Mouse (Mus musculus) embryo, embryonic 11 days (tissue): ENCODE measurements at regions not wholly inside any gene's neighbourhood (a gene's known extent, or its start where the extent isn't known, plus 50 kb on each side); places are given as distances from the start of the nearest gene placed in this dataset.

Experiments used
- DNase-seq: peaks from one replicate; pipeline ENCODE4 v3.0.0-alpha.2; 2015

- DNase-seq: no peak
Measured at GRCm38 (mm10) chr12:12549649-12550048, 287.7 kb downstream of the Fam49a start.

GRCm38 (mm10) chr12:12548688-12549087 lies 286.7 kb downstream of the Fam49a start:
- DNase-seq: no peak

GRCm38 (mm10) chr12:12547477-12547876 lies 285.5 kb downstream of the Fam49a start:
- DNase-seq: no peak

DNA sequence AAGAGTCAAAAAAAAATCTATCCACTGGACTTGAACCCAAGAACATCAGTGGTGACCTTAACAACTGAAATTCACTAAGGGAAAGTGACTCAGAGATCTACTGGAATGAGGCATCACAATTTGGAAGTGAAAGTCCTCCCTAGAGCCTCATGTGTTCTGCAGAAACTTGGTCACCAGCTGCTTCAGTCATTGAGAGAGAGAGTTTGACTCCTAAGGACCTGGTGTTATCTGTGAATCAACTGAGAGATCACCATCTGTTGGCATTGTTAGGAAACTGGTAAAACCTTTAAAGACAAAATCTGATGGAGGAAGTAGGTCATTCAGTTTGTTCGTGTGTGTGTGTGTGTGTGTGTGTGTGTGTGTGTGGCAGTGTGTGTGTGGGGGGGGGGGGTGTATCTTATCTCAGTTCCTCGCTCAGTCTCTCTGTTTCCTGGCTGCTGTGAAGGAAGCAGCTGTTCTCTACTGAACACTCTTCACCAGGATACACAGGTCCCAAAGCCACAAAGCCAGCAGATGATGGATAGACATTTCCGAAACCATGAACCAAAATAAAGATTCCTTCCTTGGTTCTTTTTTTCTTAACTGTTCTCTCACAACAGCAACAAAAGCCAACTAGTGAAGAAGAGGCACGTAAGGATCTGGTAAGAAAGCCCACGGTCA lies 284.6 kb downstream of the Fam49a start:
- no peak for DNase-seq

- peak; percentile 22 for DNase-seq
Measured at GRCm38 (mm10) chr12:12541076-12542070, 279.4 kb downstream of the Fam49a start.

- DNase-seq: no peak
Measured at GRCm38 (mm10) chr12:12539291-12539690, 277.4 kb downstream of the Fam49a start.

DNA sequence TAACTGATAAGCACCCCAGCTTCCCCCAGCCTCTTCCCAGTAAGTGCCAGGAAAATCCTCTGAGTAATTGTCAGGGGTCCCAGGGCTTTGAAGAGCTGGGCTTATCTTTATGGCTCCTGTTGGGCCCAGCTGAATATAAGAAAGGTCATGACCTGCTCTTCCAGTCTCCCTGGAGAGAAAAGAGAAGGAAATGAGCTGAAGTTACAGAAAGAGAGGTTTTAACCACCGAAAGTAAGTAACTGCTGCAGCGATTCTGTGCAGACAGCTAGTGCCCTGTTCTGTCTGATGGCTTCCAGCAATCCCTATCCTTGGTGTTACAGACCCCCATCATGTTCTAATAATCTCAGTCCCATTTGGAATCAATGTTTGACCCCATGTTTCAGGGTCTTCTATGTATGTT lies 272.8 kb downstream of the Fam49a start:
- no peak for DNase-seq

DNA sequence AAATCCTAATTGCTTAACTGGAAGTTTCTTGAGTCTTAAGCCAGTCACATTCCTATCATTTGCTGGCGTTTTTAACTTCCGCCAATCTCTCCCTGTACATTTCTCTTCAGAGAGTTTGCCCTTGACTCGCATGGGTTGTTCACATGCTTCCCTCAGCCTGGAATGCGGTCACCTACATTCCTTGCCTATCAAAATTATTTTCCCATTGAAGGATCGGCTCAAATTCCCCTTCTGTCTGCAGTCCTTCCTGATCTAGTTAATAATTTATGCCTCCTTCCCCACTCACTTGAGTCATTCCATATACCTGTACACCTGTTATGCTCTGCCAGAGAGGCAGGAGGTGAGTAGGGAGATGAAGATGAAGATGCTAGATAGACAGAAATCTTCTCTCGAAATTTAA lies 268.9 kb downstream of the Fam49a start:
- DNase-seq: no peak

GRCm38 (mm10) chr12:12529541-12529940 lies 267.6 kb downstream of the Fam49a start:
- DNase-seq: no peak

DNA sequence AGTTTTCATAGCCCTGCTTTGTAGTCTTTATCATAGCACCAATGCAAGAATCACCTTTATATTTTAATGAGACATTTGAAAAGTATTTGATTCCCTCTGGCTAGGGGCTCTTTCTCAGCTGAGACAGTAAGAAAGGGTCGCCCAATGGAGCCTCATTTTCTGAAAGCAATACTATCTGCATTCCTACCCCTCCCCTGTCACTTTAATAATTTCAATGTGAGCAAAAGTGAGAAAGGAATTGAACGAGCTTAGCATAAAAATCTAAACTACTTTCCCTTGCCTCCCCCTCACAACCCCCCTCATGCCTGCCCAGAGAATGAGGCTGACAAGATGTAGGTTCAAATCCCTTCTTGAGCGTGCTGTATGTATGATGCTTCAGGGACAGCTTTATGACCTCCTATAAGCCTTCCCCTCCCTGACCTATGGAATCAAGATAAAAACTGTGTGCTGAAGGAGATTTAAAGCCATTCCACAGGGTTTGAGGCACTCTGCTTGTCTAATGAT lies 266.6 kb downstream of the Fam49a start:
- DNase-seq: no peak

DNA sequence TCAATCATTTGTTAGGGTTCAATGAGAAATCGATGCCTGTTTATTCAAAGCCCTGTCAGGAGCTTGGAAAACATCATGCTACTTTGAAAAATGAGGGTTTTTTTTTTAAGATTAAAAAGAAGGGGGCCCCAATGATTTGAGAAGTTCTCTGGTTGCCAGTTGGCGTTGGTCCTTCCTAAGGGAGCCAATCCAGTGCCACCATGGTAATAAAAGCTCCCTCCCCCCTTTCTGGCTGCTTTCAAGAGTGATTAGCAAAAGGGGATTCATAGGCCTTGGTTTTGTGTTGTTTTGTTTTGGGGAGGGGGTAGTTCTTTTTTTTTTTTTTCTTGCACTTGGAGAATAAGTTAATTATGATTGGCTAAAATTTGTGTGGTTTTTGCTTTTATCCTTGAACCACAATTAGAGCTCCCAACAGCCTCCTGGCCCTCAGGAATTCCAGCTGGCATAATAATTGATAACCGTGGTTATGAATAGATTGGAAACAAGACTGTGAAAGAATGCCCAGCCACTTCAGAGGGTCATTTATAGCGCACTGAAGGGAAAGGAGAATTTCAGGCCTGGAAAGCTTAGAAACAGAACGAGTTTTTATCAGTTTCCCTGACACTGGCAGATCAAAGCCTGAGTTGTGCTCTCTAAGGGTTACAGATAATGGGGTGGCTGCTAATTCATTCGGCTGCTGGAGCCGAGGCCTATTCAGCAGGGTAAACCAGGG lies 266.0 kb downstream of the Fam49a start:
- DNase-seq: peak; percentile 48

DNA sequence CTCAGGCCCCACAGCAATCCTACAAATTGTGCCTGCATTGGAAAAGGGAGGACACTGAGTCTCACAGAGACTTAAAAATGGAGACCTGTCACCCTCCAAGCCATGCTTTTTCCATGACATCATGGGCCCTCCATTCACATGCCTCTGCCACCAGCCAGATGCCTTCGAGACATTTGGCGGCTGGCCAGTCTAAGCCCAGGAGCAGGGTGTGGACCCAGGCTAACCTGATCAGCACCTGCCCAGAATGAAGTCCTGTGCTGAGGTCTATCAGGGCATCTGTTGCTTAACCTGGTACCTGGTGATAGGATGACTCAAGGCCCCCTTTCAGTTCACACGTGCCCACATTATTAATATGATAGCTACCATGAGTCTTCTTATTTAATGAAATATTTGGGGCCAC lies 265.4 kb downstream of the Fam49a start:
- no peak for DNase-seq

GRCm38 (mm10) chr12:12520311-12520852 lies 258.4 kb downstream of the Fam49a start:
- no peak for DNase-seq

GRCm38 (mm10) chr12:12518490-12519070 lies 256.6 kb downstream of the Fam49a start:
- DNase-seq: no peak

DNA sequence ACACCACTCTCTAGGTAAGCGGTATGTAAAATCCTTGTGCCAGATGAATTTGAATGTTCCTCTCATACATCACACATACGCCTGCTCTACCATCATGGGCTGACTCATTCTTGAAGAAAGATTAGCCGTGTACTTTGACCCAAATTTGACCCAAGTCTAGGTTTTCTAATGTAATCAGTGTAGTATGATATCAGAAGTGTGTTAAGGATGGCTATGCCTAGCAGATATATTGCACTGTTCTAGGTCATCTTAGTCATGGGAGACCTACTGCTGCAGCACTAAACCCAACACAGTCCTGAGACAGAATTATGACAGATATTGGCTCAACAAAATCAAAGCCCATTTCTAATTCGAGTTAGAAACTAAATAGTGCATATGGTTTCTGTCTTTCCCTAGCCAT lies 255.1 kb downstream of the Fam49a start:
- DNase-seq: no peak

- no peak for DNase-seq
Measured at GRCm38 (mm10) chr12:12510764-12511163, 248.8 kb downstream of the Fam49a start.

DNA sequence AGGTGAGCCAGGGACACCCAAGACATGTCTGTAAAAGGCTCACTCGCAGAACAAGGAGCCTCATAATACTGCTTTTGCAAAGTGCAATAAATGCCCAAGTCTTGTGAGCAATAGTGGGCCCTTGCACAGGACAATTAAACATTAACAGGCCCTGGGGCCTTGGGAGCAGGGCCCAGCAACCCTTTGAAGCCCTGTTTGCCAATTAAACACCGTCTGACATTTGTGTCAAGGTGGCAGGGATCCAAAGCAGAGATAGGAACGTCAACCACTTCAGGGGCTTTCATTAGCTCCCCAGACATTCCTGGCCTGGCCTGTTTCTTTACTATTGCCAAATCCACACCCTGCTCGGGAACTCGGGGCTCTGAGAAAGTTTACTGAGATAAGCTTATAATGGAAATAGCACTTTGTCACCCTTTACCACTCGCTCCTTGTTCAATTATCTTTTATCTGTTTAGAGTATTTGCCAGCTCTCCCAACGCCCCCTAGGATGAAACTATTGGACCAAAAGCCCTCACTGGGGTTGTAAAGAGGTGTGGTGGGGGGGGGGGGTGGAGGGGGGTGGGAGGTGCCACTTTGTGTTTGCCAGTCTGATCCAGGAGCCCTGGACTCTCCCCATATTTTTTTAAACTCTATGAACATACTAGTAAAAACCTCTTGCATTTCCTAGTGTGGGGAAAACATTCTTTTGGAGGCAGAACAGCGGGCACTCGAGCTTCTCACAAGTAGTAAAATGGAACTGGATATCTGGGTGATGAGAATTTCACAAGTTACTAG lies 247.4 kb downstream of the Fam49a start:
- peak; percentile 19 for DNase-seq

GRCm38 (mm10) chr12:12508487-12509125 lies 246.7 kb downstream of the Fam49a start:
- no peak for DNase-seq

- DNase-seq: no peak
Measured at GRCm38 (mm10) chr12:12506671-12507070, 244.7 kb downstream of the Fam49a start.

DNA sequence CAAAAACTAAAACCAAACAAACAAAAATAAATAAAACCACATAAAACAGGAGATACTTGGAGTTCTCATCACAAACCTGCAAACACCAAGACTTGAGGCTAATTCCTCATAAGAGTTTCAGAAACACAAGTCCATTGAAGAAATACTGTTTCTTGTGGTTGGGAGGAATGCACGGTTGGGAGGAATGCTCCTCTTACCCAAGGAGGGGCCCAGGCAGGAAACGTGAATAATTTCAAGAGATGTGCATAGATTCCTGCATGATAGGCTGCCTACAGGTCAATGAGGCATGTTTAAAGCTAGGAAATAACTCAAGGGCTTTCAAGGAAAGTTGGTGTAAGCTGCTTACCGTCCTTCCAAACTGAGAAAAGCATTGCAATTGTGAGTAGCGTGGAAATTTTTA lies 243.7 kb downstream of the Fam49a start:
- no peak for DNase-seq

- DNase-seq: no peak
Measured at GRCm38 (mm10) chr12:12499903-12500302, 238.0 kb downstream of the Fam49a start.
